Mouse (Mus musculus) skeletal muscle tissue, adult 2 months (tissue): ENCODE data around the gene Shc4.

Experiments
- DNase-seq: peaks from one replicate; pipeline ENCODE4 v3.0.0-alpha.2; 2012; ENCODE audit warnings: low read depth, low spot score

Shc4 gene

DNA sequence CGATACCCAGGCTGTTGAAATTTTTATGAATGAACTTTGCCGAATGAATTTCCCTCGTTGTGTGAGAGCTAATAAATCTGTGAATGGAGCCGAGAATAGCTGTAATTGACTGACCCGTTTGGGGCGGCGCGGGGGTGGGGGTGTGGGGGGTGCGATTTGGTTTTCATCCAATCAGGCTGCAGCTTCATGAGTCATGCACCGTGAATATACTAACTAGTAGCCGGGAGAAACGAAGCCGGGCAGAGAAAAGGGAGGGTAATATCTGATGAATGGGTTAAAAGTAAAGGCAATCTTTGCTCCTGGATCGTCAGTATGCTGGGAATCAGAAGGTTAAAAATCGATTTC is at the start of gene Shc4:
Gene Shc4, minus strand, starts transcription at position 63 of the 345 bp plus-strand sequence.
- no peak for DNase-seq

DNA sequence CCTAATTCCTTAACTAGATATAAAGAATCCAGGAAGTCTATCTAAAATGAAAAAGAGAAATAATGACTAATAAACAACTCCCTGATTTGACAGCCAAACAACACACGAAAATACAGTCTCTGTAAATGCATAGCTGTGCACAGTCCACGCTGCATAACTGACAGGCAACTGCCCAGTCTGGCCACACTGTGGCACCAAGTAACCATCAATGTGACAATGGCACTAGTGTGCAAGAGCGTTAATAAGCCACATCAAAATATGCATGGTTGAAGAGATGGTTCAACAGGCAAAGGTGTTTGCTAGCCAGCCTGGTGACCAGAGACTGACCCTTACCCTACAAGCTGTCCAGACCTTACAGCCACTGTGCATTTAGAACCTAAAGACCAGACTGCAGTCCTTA is 41.1 kb upstream of the Shc4 start:
- DNase-seq, result no peak

DNA sequence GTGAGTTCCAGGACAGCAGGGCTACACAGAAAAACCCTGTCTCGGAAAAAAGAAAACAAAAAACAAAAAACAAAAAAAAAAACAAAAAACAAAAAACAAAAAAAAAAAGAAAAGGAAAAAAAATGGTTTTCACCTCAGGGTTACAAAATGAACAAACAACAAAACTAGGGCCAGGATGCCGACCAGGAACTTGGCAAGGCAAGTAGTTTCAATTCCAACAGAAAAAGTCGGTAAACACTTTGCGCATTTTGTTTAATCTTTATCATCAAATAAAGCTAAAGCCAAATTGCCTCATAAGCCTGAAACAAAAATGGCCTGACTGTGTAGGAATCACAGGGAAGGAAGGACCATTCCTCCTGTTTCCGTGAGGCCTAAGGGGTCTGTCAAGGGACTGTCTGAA is 40.6 kb upstream of the Shc4 start:
- DNase-seq, result no peak

- DNase-seq, result no peak
Measured at GRCm38 (mm10) chr2:125749330-125749729, 25.4 kb upstream of the Shc4 start.

DNA sequence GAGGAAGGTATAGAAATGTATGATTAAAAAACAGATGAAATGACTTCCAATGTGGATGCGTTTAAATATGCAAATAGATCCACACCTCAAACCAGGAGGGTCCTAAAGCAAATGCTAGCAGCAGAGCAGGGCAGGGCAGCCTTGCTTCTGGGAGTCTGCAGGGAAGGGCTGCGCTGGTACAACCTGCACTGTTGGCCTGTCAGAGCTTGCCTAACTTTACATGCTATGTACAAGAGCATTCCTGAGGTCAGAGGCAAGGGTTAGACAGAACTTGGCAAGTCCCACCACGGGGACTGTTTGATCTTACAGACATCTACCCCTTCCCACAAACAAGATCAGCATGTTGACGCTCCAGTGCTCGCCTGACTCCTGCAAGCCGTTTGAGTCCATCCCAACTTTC is 15.4 kb upstream of the Shc4 start:
- DNase-seq, result no peak

GRCm38 (mm10) chr2:125738718-125739117 is 14.8 kb upstream of the Shc4 start:
- DNase-seq, result no peak

DNA sequence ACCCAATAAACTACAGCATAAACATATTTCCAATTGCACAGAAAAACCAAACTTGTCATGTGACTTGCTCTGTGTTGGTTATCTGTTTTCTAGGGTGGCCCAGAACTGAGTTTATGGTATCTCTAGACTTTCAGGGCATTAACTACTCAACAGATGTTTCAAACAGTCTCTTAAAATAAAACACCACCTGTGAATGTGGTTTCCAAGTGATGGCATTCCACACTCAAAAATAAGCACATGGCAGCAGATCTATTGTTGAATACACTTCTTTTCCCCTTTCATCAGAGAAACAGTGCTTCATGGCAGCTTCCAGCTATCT is 12.0 kb upstream of the Shc4 start:
- no peak for DNase-seq

DNA sequence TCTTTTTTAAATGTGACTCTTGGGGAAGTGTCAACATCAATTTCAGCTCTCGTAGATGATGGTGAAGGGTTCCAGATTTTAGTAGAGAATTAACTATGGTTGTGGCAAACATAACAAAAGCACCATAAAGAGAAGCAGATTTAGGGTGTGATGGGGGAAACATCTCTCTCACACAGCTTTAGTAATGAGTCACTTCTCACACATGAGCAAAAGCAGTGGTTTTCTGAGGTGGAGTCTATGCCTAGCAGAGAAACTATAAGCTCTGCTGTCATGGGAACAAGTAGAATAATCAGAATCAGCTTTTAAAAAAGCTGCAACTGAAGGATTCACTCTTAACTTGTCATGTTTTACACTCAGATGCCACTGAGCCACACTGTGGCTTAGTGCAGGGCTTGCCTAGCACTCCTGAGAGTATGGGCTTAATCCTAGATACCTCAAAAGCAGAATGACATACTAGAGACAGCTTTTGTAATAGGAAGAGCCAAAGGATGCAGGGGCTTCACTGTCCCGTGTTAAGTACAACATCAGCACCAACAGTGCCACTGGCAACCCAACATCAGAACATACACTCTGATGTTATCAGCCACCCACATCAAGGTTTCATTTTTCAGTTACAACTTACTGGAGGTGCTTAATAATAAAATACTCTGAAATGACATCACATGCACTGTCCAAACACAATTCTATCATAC is 11.5 kb upstream of the Shc4 start:
- DNase-seq, result no peak

- DNase-seq, result no peak
Measured at GRCm38 (mm10) chr2:125734741-125735140, 10.8 kb upstream of the Shc4 start.

DNA sequence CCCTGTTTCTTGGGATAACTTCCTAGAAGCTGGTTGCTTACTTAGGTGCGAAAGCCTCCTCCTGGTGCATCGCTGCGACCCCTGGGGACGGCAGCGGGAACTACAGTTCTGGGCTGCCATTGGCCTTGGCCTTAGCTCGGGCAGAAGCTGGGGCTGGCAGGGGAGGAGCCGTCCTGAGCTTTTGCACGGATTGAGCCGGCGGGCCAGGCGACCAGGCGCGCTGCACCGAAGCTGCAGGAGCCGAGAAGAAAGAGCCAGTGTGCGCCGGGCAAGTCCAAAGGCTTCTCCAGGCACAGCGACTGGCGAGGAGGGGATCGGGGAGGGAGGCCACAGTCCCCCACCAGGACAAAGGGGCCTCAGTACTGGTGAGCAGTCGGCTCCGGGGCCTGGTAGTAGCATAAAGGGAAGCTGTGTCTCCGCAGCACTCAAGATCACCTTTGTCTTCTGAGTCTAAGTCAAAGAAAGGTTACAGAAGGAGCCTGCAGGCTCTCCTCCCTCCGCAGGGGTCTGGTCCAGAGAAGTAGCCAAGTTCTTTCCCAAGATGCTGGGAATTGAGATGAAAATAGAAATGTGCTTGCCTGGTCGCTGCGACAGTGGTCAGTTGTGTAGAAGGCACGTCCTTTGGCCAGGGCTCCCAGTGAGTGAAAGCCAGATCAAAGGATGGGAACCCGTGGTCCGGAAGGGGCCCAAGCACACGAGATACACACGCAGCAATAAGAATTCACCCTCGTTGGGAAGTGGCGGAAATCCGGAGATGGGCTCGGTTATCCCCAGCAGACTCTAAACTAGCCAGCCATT is 8.0 kb upstream of the Shc4 start:
- DNase-seq, result peak; percentile 83

GRCm38 (mm10) chr2:125724546-125725114 is 682 bp upstream of the Shc4 start:
- DNase-seq, result peak; percentile 36

DNA sequence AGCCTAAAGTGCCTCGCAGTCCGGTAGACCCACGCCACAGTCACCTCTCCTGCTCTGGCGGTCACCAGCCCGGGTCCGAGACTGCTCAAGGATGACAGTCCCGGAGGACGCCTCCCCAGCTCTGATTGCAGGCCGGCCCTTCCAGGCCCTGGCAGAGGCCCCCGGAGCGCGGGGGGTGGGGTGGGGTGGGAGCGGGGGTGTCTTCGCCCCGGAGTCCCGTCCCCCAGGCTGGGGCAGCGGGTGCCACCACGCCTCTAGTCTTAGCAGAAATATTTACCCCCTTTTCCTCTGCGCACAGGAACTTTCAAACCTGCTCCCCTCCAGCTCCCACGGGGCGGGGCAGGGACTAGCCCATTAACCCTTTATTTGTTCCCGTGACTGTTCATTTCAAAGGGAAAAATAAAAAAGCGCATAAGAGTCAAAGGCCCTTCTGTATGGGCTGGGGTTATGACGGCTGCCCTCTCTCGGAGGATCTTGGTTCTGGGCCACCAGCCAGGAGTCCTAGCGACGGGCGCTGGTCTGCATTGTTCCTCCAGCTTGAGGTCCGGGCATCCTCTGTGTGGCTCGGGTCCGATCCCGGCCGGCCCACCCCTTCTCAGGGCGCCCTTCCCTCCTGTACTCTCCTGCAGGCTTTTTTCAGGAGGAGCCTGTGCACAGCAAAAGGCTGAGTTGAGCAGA is 401 bp downstream of the Shc4 start:
- no peak for DNase-seq

DNA sequence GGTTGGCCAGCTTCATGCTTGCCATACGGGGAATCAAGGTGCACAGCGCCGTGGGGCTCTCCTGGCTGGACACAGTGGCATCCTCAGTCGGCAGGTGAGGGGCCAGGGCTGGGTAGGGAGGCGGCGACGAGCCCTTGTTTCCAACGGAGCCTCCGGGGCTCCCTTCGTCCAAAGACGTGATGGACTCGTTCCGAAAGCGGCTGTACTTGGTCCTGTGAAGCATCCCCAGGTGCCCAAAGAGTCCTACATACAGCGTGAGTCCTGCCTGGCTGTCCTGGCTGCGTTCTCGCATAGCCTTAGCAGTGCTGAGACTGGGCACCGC is 901 bp downstream of the Shc4 start:
- no peak for DNase-seq

DNA sequence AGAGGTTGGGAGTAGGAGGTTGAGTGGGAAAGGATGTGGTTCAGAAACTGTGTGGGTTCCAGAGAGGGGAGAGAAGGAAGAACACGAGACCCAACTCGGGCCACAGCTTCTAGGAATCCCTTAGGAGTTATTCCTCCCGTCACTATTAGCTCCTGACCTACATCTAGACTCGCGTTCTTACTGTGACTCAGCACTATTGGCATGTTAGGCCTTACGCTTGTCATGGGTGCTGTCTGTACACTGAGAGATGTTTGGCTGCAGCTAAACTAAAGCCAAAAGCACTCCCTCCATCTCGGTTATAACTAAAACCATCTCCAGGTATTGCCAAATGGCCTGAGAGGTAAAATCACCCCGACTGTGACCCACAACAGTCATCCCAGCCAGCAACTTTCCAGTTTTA is 7.3 kb downstream of the Shc4 start:
- no peak for DNase-seq

GRCm38 (mm10) chr2:125706510-125706921 is 17.4 kb downstream of the Shc4 start:
- DNase-seq, result no peak

DNA sequence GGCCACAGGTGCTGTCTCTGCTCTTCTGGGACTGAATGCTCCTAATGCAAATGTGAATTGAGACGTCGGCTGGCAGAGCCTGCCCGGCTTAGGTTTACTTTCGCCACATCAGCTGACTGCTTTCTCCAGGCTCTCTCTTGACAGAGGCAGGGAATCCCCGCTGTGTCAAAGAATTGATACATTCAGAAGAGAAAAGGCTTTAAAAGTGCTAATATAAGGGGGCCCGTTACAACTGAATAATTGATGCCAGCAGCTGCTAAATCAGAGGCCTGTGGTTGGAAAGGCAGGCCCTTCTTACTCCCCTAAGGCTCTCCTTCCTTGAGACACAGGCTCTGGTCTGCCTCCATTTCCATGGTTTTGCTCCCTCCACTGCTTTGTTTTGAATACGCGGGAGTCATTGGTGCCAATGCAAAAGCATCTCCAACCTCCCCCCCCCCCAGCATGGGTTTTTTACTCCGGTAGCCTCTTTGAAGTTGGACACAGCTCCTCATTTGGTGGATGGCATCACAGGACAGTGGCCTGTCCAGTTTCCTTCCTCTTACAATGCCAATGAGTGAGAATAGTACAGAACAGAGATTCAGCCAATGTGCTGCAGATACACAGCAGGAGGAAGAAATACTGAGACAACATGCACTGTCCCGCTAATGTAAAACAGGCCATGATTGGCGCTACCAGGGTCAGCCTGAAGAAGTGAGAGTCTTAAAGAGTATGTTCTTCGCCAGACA is 18.9 kb downstream of the Shc4 start:
- DNase-seq, result no peak

- no peak for DNase-seq
Measured at GRCm38 (mm10) chr2:125702851-125703250, 21.1 kb downstream of the Shc4 start.

DNA sequence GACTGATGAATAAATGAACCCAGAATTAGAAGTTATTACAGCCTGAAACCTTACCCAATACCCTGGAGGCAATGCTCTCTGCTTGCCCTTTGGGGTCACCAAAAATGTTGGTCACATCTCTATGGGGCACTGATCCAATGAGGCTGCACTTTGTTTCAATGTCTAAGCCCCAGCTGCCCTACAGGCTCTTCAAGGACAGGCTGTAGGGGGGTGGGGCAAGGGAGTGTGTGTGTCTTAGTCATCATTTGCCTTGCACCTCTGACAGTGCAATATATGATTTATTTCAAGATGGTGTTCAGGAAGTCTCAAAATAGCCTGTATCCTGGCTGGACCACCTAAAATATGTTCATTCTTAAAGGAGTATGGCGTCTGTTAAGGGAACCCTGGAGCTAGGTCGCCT is 22.3 kb downstream of the Shc4 start:
- no peak for DNase-seq

DNA sequence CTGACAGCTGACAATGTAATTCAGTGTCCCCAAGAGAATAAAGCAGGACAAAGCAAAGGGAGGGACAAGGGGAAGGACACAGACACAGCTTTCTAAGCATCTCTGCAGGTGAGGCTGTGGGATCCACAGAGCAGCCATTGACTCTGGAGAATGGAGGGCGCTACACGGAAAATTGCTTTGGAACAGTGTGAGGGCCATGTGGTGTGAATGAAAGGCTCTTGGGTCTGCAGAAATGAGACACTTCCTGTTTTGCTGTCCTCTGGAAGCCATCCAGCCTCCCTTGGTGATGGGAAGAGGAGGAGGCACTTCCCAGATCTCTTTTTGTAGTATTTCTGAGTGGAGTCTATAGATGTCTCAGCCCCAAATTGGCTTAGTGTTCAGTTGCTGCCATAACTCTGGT is 27.7 kb downstream of the Shc4 start:
- peak; percentile 16 for DNase-seq

DNA sequence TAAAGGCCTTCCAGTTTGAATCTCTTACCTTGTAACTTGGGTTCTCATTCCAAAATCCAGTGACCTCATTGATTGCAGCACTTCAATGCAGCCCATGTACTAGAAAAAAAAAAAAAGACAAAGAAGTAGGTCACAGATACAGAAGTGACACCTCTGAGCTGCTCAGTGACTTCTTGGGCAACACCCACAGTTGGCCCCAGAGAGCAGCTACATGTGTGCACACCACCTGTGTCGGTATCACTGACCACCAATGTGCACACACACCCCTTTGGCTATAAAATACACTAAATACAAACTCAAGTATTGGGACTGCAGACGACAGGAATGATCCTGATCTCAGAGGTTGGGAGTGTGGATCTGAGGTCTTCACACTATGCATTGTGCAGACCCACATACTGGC is 29.1 kb downstream of the Shc4 start:
- no peak for DNase-seq

GRCm38 (mm10) chr2:125692010-125692409 is 31.9 kb downstream of the Shc4 start:
- DNase-seq, result no peak
